Mouse (Mus musculus) limb, embryonic 15.5 days (tissue): ENCODE data around the gene Vps52. TPM values are rescaled to one million over a fixed set of nuclear protein-coding genes. Genes with fewer than 3 reads are reported as not detected.

Experiments
- ATAC-seq: fragments of 200-750 bp; cut with Nextera tagmentation; 2 replicates; pipeline ENCODE4 v1.8.0; 2017; ENCODE audit warnings: low read depth, moderate TSS enrichment; ENCODE audit not compliant: insufficient number of reproducible peaks, low FRiP score, low TSS enrichment
- H3K27ac ChIP-seq: fragments of 300-500 bp; sonication (generic); 2 replicates; pipeline ENCODE4 v1.5.1; 2015; ENCODE audit warnings: moderate library complexity, mild to moderate bottlenecking, inconsistent platforms
- H3K27me3 ChIP-seq: fragments of 300-500 bp; sonication (generic); 2 replicates; pipeline ENCODE4 v1.6.1; 2015; ENCODE audit warnings: inconsistent platforms
- H3K36me3 ChIP-seq: fragments of 300-500 bp; sonication (generic); 2 replicates; pipeline ENCODE4 v1.6.1; 2015; ENCODE audit warnings: inconsistent platforms
- H3K4me1 ChIP-seq: fragments of 300-500 bp; sonication (generic); 2 replicates; pipeline ENCODE4 v1.6.1; 2015; ENCODE audit warnings: inconsistent platforms
- H3K4me2 ChIP-seq: fragments of 300-500 bp; sonication (generic); 2 replicates; pipeline ENCODE4 v1.6.1; 2015; ENCODE audit warnings: mild to moderate bottlenecking, inconsistent platforms
- H3K4me3 ChIP-seq: fragments of 300-500 bp; sonication (generic); 2 replicates; pipeline ENCODE4 v1.5.1; 2015; ENCODE audit warnings: mild to moderate bottlenecking, inconsistent platforms
- H3K9ac ChIP-seq: fragments of 300-500 bp; sonication (generic); 2 replicates; pipeline ENCODE4 v1.6.1; 2015; ENCODE audit warnings: inconsistent platforms
- H3K9me3 ChIP-seq: fragments of 300-500 bp; sonication (generic); 2 replicates; pipeline ENCODE4 v1.6.1; 2016; ENCODE audit warnings: inconsistent platforms
- WGBS: fragments of 180-500 bp; shearing (Covaris S2); methylation state at CpG from one replicate; pipeline ENCODE4 v1.1.7; 2015; 5-methylcytosine and 5-hydroxymethylcytosine counted together
- polyA plus RNA-seq: library from polyadenylated mRNA; unstranded; fragments of >200 nt; fragmentation: Nextera tagmentation; extraction: Ambion mirVana; gene quantifications from 2 replicates; pipeline ENCODE4 v1.2.1, GENCODE M21; 2015

Vps52 gene
- polyA plus RNA-seq, 1 experiment from 2014 or later: 46.5 TPM

DNA sequence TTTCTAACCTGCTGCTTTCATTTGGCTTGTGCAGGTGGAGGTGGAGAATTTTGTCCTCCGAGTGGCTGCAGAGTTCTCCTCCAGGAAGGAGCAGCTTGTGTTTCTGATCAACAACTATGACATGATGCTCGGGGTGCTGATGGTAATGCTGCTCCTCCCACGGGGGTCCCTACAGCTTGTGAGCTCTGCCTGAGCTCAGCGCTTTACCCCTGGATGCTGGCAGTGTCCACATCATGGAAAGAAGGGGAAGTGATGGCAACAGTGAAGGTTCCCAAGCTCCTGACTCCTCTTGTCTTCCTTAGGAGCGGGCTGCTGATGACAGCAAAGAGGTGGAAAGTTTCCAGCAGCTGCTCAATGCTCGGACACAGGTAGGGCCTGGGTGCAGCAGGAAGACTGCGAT is 7.3 kb downstream of the Vps52 start:
- Histone ChIP-seq H3K27me3 (no peaks in the 10 kb centered on the region), H3K9me3 (no peaks in the 10 kb centered on the region), H3K4me2 (no peak overlapping the region), H3K4me3 (no peak overlapping the region), H3K9ac (no peak overlapping the region), H3K36me3 (peaks cover 82% of the 10 kb centered on the region), H3K4me1 (0 out of 2 replicates have a peak, but pooled peaks cover 2% of the 10 kb centered on the region), H3K27ac (no peak overlapping the region)
- no peak for ATAC-seq
- 94% methylated on average over 7 of the region's 7 CpGs for WGBS

DNA sequence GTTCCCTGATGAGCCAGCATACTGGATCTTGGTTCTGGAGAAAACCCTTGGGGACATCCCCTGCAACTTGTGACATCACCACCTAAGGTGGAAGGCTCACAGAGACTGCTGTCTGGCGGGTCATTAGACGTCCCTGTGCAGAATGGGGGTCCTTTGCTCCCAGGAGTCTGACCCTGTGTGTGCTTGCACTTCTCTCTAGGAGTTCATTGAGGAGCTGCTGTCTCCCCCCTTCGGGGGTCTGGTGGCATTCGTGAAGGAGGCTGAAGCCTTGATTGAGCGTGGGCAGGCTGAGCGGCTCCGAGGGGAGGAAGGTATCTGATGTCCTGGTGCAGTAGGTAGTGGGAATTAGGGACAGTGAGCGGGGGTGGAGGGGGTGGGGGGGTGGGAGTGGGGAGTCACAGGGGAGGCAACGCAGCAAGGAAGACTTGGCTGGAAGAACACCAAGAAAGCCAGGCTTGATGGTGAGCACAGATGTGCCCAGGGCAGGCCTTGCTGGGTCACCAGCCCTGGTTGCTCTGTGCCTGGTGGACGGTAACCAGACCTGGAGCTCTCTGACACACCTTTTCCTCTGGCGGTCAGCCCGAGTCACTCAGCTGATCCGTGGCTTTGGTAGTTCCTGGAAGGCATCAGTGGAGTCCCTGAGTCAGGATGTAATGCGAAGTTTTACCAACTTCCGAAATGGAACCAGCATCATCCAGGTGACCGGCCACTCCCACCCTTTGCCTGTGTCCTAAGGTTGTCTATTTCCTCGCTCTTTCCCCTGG is 9.7 kb downstream of the Vps52 start:
- WGBS: 91% methylated on average over 17 of the region's 17 CpGs
- Histone ChIP-seq H3K9me3 (no peaks in the 10 kb centered on the region), H3K27me3 (no peaks in the 10 kb centered on the region), H3K27ac (no peak overlapping the region), H3K4me1 (no peaks in the 10 kb centered on the region), H3K36me3 (peaks cover 58% of the 10 kb centered on the region), H3K4me2 (no peak overlapping the region), H3K9ac (no peak overlapping the region), H3K4me3 (no peak overlapping the region)
- no peak for ATAC-seq

DNA sequence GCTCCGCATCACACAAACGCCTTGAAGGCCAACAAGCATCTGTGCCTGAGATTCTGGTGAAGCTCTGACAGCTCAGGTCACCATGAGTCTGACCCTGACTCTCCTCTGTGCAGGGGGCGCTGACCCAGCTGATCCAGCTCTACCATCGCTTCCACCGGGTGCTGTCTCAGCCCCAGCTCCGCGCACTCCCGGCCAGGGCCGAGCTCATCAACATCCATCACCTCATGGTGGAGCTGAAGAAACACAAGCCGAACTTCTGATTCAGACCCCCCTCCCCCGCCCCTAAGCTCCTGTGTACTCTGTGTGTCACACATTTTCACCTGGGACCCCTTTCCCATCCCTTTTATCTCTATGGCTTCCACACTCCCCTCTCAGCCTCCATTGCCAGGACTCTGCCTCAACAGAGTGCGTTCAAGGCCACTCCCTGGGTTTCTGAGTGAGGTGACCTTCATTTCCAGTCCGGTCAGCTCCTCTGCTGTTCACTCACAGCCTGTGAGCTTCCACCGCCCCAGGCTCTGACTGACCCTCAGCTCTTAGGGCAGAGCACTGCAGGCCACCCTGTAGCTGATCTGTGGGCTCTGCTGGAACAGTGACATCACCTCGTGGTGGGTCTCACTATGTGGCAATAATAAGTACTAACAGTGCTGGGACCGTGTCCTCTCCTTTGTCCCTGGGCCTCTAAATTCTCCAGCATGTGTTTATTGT is 10.4 kb downstream of the Vps52 start:
- Histone ChIP-seq H3K9ac (no peak overlapping the region), H3K4me2 (no peak overlapping the region), H3K4me3 (no peak overlapping the region), H3K4me1 (no peaks in the 10 kb centered on the region), H3K27me3 (no peaks in the 10 kb centered on the region), H3K36me3 (peaks cover 52% of the 10 kb centered on the region), H3K9me3 (no peaks in the 10 kb centered on the region), H3K27ac (no peak overlapping the region)
- no peak for ATAC-seq
- WGBS: 84% methylated on average over 16 of the region's 16 CpGs

DNA sequence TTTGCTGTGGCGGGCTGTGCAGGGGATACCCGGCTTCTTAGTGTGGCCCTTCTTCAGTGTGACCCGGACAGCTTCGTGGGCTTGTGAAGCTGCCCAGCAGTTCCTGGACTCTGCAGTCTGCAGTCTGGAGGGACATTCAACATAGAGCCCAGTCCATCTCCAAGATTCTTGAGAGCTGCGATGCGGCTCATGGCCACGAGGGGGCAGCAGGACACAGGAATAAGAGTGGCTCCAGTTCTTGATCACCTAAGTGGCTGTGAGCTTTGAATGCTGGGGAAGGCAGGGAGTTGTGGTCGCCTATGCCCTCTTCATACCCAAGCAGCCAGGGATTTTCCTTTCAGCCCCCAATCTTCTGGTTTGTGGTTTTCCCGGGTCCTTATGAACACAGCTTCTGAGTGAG is 12.9 kb downstream of the Vps52 start:
- Histone ChIP-seq H3K4me3 (no peak overlapping the region), H3K4me1 (no peaks in the 10 kb centered on the region), H3K36me3 (peaks cover 27% of the 10 kb centered on the region), H3K27me3 (peaks cover 5% of the 10 kb centered on the region; the same call in 1 of the 2 replicates), H3K9ac (no peak overlapping the region), H3K9me3 (no peaks in the 10 kb centered on the region), H3K27ac (no peak overlapping the region), H3K4me2 (no peak overlapping the region)
- ATAC-seq: peak; percentile 32; the same call in 1 of the 2 replicates
- WGBS: 2% methylated on average over 9 of the region's 9 CpGs

DNA sequence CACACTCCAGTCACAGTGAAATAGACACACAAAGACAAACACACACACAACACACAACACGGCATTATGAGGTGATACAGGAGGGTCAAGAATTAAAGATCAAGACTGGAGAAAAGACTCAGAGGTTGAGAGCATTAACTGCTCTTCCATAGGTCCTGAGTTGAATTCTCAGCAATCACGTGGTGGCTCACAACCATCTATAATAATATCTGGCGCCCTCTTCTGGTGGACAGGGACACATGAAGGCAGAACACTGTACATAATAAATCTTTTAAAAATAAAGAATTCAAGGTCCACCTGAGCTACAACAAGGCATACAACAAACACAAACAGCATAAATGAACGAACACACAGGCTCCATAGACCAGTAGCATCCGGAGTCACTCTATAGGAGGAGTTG is 13.3 kb downstream of the Vps52 start:
- Histone ChIP-seq H3K9me3 (no peaks in the 10 kb centered on the region), H3K4me3 (no peak overlapping the region), H3K27me3 (peaks cover 10% of the 10 kb centered on the region; the same call in 1 of the 2 replicates), H3K36me3 (peaks cover 23% of the 10 kb centered on the region), H3K27ac (no peak overlapping the region), H3K4me2 (no peak overlapping the region), H3K9ac (no peak overlapping the region), H3K4me1 (no peaks in the 10 kb centered on the region)
- ATAC-seq: no peak; the same call in 1 of the 2 replicates
- WGBS: 21% methylated on average over 5 of the region's 5 CpGs

DNA sequence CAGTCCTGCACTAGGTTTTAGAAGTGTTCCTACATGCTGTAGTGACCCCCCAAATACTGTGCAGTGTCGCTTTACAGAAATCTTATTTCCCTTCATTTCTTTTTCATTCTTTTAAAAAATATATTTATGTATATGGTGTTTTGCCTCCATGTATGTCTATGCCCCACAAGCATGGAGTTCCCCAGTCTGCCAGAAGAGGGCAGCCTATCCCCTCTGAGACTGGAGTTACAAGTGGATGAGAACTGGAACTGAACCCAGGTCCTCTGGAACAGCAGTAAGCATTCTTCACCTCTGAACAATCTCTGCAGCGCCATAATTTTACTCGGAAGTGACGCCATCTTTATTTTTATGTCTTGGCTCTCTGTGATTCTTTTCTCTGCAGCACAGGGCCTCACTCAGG is 13.8 kb downstream of the Vps52 start:
- Histone ChIP-seq H3K27me3 (peaks cover 14% of the 10 kb centered on the region; the same call in 1 of the 2 replicates), H3K9ac (no peak overlapping the region), H3K9me3 (no peaks in the 10 kb centered on the region), H3K4me2 (no peak overlapping the region), H3K36me3 (peaks cover 21% of the 10 kb centered on the region), H3K27ac (no peak overlapping the region), H3K4me1 (no peaks in the 10 kb centered on the region), H3K4me3 (no peak overlapping the region)
- no peak for ATAC-seq
- WGBS: 78% methylated on average over 4 of the region's 4 CpGs

DNA sequence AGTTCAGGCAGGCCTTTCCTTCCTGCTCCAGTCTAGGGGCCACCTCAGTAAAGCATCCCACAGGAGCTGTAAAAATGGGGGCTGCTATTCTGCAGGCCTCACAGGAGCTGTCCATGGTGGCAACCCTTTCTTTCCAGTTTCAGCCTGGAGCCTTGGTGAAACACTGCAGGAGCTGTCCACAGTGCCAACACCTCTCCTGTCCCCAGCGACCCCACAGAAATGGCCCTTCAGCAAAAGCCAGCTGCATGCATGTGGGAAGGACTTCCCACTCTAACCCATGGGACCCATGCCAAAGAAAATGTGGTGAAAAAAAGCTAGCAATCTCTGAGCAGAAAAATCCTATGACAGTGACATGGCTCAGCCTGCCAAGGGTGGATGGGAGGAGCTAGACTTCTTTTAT is 17.1 kb downstream of the Vps52 start:
- peaks cover 1% of the 10 kb centered on the region; the same call in 1 of the 2 replicates for H3K4me1 ChIP-seq
- H3K36me3 ChIP-seq: no peaks in the 10 kb centered on the region
- no peak overlapping the region for H3K9ac ChIP-seq
- no peaks in the 10 kb centered on the region for H3K9me3 ChIP-seq
- no peak overlapping the region for H3K4me2 ChIP-seq
- no peak overlapping the region for H3K27ac ChIP-seq
- H3K4me3 ChIP-seq: no peak overlapping the region
- H3K27me3 ChIP-seq: peaks cover 37% of the 10 kb centered on the region
- WGBS: 0% methylated on average over 1 of the region's 1 CpGs
- no peak for ATAC-seq

- no peak for ATAC-seq
These were observed 18.0 kb downstream of the Vps52 start for GRCm38 (mm10) chr17:33973572-33973971.

DNA sequence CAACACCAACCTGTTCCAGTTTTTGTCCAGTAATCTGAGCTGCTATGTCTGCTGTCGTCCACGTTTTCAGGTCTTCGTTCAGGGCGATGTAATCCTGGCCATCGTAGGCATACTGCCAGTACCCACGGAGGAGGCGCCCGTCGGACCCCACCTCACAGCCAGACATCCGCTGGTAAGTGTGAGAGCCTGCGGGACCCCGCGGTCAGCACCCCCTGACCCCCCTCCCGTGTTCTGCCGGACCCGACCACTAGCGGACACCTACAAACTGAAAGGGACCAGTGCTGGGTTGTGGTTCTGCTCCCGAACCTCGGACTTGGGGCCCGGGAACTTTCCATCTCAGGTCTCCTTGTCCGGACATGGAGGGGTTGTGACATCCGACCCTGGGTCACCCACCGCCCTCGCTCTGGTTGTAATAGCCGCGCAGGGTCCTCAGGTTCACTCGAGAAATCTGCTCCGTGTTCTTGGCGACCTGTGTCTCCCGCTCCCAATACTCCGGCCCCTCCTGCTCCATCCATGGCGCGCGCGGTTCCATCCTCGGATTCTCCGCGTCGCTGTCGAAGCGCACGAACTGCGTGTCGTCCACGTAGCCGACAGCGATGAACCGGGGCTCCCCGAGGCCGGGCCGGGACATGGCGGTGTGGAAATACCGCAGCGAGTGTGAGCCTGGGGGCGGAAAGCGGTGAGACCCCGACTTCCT is 22.4 kb downstream of the Vps52 start:
- Histone ChIP-seq H3K9ac (0 out of 2 replicates have a peak overlapping the region, but pooled peaks have one; percentile 18), H3K4me1 (peaks cover 24% of the 10 kb centered on the region), H3K4me3 (peak overlapping the region; percentile 35), H3K9me3 (no peaks in the 10 kb centered on the region), H3K27me3 (peaks cover 68% of the 10 kb centered on the region), H3K27ac (no peak overlapping the region), H3K36me3 (no peaks in the 10 kb centered on the region), H3K4me2 (peak overlapping the region; percentile 52)
- ATAC-seq: no peak
- WGBS: 1% methylated on average over 57 of the region's 57 CpGs

More at GRCm38 (mm10) chr17:33973572-33973971, 18.0 kb downstream of the Vps52 start:
- Histone ChIP-seq H3K9me3 (no peaks in the 10 kb centered on the region), H3K27ac (no peak overlapping the region), H3K9ac (no peak overlapping the region), H3K36me3 (no peaks in the 10 kb centered on the region), H3K4me3 (no peak overlapping the region), H3K27me3 (peaks cover 46% of the 10 kb centered on the region), H3K4me1 (peaks cover 10% of the 10 kb centered on the region), H3K4me2 (no peak overlapping the region)
- 58% methylated on average over 3 of the region's 3 CpGs for WGBS

GRCm38 (mm10) chr17:33978631-33979031 is 23.0 kb downstream of the Vps52 start:
- peak; percentile 21; the same call in 1 of the 2 replicates for ATAC-seq
- peak overlapping the region; percentile 52 for H3K4me2 ChIP-seq
- no peaks in the 10 kb centered on the region for H3K9me3 ChIP-seq
- no peak overlapping the region for H3K27ac ChIP-seq
- peaks cover 62% of the 10 kb centered on the region for H3K27me3 ChIP-seq
- peaks cover 24% of the 10 kb centered on the region for H3K4me1 ChIP-seq
- H3K36me3 ChIP-seq: no peaks in the 10 kb centered on the region
- 0 out of 2 replicates have a peak overlapping the region, but pooled peaks have one; percentile 18 for H3K9ac ChIP-seq
- peak overlapping the region; percentile 35 for H3K4me3 ChIP-seq
- 1% methylated on average over 17 of the region's 17 CpGs for WGBS

GRCm38 (mm10) chr17:33979512-33980050 is 24.0 kb downstream of the Vps52 start:
- Histone ChIP-seq H3K27me3 (peaks cover 55% of the 10 kb centered on the region), H3K27ac (no peak overlapping the region), H3K4me3 (no peak overlapping the region), H3K9ac (no peak overlapping the region), H3K9me3 (no peaks in the 10 kb centered on the region), H3K4me1 (peaks cover 24% of the 10 kb centered on the region), H3K36me3 (no peaks in the 10 kb centered on the region), H3K4me2 (no peak overlapping the region)
- WGBS: 69% methylated on average over 6 of the region's 6 CpGs
- no peak for ATAC-seq
